Mouse (Mus musculus) lung, postnatal 36 days (tissue): ENCODE data around the gene Foxn3.

ENCODE experiments used
- DNase-seq: peaks from one replicate; pipeline ENCODE4 v3.0.0; 2022; ENCODE audit warnings: mixed read lengths

The Foxn3 gene

DNA sequence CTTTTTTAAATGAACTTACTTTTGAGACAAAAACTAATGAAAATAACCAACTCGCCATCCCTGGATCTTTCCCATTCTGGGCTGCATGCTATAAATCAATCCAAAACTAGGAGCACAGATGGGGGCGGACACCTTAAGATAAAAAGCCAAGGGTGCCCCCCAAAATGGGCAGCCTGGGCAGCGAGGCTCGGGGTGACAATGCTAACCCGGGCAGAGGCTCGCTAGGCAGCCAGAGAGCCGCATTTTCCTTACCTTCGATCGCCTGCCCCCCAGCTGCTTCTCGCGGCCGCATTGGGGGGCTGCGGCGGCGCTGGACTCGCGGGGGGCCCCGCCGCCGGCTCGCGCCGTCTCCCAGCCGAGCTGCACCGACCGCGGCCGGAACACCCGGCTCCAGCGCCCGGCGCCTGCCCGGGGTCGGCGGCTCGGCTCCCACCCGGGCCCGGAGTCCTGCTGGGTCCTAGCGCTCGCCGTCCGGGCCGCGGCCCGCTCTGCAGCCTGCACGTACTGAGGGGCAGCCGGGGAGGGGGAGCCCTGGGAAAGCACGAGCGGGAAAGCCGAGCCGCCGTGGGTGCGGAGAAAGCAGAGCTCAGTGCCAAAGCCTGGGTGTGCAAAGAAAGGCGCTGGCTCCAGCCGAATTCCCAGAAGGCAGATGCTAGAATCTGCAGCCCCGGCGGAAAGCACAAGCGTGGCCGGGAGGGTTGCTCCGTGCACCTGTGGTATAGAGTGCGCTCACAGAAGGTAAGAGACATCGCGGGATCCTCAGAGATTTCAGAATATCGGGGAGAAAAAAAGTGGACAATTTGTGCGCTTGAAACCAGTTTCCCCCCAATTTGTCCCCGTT lies at the start of gene Foxn3:
TSS of gene Foxn3 (minus strand) at position 364 of the 841 bp plus-strand sequence.
- peak; percentile 63 for DNase-seq

DNA sequence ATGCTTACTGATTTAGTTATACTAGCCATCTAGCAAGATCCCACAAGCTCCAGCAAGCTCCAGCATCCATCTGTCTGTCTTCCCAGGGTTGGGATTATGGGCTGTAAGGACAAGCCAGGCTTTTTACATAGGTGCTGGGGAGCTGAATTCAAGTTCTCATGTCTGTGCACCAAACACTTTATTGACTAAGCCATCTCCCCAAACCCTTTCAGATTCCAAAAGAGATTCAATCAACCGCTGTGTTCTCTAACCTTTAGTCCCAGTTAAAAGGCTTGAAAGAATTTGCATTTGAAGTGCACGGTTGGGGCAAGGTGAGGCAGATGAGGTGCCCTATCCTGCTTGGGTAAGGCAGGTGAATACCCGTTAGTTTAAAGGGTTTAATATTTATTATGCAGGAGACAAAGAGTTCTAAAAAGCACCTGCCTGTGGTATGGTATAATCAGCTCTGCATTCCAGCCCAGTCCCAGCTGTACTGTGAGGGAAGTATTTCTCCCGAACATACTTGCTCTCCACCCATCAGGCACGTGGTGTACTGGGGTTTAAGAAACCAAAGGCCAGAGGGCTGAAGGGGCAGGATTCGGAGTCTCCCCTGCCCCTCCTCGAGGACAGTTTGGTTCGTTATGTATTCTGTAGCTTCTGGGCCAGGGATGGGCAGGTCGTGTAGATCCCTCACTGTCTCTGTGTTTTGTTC lies 48.9 kb upstream of the Foxn3 start:
- no peak for DNase-seq

DNA sequence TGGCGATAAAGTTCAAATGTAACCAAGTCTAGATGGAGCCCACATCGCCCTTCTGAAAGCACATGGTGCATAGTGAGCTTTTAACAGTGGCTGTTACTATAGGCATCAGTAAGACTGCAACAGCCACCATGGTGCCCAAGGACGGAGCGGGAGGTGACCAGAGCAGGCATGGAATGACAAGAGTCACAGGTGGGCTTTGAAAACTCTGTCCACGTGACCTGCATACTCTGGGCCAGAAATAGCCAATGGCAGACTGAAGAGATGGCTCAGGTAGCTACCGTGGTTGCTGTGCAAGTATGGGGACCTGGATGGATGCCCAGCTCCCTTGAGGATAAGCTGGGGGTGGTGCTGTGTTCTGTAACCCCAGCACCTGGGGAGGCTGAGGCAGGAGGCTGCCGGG lies 47.5 kb upstream of the Foxn3 start:
- DNase-seq, result no peak

DNA sequence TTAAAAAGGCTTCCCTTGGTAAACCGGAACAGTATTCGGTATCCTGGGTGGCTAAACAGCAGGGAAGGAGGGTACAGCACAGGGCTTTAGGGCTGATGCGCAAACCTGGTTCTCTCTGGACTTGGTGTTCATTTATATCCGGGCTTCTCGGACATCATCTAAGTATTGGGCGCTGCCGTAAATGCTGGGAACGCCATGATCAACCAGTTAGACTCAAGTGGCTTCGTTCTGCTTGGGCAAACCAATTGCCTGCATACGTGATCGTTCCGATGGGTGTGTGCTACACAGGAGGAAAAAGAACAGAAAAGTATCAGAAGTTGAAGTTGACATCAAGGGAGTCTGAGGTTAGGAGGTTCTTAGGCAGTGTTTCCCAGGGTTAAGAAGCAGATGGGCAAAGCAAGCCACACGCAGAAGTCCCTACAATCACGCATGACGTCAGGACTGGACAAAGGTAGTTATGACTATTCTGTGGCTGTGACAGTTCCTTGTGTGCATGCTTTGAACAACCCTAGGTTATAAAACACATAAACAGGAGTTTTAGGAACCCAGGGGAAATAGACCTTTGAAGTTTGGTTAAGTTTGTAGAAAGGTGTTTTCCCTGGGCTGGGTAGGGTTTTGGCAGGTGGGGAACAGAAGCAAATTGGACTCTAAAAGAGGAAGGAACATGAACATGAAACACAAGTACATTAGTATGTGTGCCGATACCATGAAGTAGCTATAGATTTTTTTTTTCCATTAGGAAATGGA lies 46.9 kb upstream of the Foxn3 start:
- no peak for DNase-seq

DNA sequence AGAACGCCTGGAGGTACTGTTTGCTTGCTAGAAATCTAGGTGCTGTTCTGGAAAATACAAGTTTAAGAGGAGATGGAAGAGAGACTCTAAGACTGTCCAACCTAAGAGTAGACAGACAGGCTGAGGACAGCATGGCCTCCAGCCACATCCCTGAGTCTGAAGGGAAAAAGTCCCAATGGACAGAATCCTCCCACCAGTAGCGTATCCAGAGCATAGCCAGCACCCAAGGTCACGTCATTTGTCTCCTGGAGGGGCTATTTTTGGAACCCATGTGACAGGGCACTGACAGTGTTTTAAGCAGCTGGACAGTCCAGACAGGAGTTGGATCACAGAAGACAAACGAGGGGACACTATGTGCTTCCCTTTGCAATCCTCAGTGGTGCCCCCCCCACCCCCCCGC lies 46.3 kb upstream of the Foxn3 start:
- DNase-seq, result peak; percentile 51

DNA sequence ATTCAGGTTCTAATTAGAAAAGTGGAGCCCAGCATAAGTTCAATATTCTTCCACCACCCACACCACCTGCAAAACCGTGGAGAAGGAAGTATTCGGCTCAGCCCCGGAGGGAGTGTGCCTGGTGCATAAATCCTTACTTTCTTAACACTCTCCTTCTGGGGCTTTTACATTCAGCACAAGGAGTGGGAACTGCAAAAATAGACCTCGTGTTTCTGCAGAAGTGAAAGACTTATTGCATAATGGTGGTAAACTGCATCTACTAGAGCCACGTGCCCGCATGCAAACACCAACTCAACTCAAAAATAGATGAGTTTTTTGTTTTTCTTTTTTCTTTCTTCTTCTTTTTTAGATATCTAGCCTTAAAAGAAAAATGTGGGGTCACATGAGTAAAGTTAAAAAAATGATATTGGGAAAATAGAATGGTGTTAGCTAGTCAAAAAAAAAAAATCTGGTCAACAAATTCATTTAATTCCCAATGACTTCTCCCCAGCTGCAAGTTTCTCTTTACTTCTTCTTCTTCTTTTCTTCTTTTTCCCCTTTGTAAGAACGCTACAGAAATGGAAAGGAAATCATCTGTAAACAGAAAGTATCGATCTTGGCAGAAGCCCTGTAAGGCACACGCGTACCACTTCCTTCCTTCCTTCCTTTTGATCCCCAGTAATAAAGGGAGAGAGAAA lies 45.0 kb upstream of the Foxn3 start:
- DNase-seq, result peak; percentile 28

DNA sequence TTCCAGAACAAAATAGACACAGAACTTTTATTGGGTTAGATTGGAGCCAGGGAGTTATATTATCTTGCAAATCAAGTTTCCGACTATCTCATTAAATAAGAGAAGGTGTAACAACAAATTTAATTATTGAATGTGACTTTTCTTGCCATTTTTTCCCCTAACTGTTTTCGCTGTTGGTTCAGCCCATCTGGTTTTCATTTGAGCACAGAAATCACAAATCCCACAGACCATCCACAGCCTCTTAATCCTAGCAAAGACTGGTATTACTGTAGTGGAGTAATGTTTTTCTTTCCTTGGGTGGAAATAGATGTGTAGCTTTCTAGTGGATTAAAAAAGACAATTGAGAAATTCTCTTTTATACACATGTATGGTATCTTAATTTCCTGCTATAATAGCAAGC lies 40.0 kb upstream of the Foxn3 start:
- DNase-seq, result no peak

DNA sequence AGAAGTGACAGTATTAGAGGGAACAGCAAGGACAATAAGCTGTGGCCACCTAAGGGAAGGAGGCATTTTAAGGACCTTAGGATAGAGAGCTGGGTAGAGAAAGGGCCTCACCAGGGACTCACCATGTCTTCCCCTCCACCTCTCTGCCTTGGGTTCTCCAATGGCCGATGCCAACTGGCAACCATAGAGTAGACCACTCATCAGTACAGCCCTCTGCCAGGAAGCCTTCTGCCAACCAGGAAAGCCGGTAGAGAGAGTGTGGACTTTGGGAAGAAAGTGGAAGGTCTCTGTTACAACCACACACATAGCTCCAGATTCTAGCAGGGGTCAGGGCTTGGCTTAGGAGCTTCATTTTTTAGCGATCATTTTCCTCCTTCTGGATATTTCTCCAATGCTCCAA lies 38.5 kb upstream of the Foxn3 start:
- DNase-seq, result no peak

DNA sequence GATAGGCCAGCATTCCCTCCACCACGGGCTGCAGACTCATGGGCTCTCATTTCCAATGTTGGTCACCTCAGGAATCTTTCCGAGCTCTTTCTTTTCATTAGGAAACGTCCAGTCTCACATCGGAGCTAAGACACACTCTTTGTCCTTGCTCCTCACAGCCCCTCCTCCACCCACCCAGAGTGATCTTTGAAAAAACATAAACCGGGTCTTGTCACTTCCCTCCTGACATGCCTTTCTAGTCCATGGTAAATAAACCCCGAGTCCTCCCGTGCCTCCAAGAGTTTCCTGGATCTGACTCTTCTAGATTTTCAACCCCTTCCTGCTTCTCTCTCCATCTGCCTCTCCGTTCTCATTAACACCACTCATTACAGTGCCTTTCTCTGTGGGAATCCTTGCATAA lies 38.0 kb upstream of the Foxn3 start:
- no peak for DNase-seq

DNA sequence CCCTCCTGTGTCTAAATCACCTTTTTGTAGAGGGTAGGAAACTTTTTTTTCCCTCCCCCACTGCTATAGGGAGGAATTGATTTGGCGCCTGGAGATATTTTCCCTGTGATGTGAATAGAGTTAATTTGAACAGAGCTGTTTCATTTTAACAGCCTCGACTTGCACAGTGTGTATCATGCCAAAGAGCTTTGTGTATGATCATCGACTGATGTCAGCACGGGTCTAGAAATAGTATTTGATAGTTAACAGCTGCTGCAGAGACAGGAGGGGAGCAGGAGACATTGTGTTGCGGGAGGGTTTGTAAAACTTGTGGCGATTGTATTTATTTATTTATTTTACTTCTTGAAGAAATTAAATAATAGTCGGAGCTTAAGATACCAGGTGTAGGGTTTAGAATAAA lies 36.2 kb upstream of the Foxn3 start:
- no peak for DNase-seq

DNA sequence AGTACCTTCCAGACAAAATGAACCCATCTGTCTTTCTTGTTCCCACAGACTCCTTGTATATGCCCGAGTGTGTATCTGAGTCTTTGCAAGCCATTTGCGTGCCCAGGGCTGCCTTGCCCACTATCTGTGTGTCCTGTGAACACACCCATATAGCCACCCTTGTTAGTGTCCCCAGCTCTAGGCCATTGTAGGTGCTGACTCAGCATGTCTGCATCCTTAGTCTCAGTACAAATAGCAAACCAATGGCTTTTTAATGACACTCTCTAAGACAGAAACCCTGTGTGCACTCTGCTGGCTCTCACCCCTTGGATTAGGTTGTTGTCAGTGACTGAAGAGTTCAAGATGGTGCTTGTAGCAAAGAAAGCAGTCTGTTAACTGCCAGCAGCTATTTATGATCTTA lies 33.0 kb upstream of the Foxn3 start:
- DNase-seq, result no peak

DNA sequence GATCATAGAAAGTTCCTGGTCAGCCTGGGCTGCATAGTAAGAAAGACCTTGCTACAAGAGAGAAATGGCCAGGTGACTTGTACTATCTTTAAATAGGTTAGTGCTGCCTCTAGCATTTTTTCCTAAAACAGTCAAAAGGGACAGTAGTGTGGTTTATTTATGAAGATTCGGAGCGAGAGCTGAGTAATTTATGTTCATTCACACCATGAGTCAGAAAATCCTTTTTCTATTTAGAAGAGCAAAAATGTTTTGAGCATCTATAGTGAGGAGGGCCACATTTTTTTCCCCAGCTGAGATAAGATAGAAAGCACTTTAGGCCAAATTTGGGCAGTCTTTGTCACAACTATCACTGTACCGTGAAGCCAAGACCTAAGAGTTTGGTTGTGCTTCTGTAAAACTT lies 24.0 kb upstream of the Foxn3 start:
- no peak for DNase-seq

DNA sequence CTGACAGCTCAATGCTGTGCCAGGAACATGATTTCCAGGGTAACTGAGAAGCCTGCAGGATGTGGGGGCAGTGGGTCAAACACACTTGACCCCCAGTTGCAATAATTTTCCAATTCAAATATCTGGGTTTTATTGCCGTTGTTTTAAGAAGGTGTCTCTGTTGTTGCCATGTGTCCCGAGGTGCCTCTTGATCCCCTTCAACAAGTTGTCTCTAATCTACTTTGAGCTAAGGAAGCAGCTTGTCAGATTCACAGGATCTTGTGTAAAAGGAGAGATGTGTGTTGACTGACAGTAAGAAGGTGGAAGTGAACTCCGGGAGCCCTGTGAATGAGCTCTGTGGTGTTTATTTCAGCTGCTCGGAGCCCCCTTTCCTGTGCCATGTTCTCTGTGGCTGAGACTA lies 16.6 kb upstream of the Foxn3 start:
- no peak for DNase-seq

DNA sequence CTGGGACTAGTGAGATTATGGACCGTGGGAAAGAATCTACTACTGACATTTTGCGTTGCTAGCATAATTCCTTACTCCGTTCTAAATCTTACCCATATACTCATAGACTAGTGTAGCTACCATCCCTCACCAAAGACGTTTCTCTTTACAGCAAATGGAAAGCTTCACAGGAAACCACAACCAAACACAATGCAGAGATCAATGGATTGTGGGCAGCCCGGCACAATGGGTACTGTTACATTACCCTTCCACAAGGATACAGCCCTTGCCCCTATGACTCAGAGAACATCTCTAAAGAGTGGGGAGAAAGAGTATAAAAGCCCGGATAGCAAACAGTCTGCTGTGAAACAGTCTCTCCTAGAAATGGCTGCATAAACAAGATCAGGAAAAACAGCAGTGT lies 13.3 kb upstream of the Foxn3 start:
- no peak for DNase-seq

DNA sequence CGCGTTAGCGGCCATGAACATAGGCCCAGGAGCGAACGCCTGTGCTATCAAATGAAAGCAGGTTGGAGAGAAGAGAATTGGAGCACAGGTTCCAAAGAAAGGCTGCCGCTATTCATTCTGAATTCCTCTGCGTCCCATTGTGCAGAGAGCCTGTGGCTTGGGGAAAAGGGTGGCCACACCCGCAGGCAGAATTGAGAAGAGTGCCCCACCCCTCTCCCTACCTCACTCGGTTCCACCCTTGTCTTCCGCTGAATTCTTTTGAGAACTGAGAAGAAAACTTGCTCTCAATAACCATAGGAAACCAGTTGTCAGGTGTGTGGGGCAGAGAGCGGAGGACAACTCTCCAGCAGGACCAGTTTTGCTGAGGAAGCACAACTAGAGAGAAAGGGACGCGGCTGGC lies 10.9 kb upstream of the Foxn3 start:
- no peak for DNase-seq

DNA sequence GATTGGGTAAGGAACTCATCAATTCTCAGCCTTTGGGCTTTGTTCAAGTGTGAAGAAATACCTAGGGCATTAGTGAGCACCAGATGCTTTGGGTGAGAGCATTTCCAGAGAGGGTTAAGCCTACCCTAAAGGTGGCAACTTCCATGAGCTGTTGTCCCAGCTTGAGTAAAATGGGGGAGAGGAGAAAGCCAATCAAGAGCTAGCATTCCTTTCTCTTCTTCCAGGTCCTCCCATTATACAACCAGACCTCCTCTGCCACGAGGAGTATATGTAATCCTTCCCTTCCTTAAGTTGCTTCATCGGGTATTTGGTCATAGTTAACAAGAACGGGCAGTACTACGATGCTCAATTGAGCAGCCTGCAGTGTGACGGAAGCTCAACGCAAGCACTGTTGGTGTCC lies 9.7 kb upstream of the Foxn3 start:
- no peak for DNase-seq

DNA sequence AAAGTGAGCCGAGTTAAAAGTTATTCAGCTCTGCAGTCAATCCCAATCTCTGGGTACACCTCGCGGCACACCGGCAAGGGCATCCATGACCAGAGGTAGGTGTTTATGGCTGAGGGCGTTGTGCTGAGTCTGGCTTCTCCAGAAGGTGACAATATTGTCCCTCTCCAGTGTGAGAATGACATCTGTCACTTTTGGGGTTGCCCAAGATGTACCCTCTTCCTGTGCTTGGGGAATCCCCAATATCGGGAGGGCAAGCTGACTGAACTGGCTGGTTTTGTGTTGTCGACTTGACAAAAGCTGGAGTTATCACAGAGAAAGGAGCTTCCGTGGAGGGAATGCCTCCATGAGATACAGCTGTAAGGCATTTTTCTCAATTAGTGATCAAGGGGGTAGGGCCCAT lies 8.6 kb upstream of the Foxn3 start:
- no peak for DNase-seq

DNA sequence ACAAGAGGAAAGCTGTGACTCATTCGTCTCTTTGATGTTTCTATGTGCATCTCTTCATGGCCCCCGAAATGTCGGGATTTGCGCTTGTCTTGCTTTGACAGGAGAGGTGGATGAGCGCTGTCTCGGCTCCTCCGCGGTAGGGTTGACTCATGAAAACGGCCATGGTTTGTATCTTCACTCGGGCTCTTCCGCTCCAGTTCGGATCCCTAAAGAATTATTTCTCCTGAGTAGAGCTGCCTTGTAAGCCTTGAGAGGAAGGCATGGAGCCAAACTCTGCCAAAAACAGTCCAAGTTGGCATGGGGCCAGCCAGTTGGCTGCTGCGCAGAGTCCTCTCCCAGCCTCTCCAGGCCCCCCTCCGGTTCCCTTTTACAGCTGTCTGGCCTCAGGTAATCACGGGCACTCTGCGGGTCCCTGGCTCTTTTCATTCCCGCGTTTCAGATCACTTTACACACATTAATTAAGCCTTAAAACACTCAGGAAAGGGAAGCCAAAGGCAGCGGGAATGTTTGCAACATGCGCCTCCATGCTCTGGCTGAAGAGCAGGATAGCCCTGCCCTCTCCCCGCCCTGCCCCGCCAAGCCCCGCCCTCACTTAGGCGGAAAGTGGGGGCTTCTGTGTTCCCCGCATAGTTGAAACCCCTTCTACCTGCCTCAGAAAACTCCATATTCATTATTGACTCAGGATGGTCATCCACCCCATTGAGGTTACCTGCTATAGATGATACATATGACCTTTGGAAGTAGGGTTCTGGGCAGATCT lies 7.0 kb upstream of the Foxn3 start:
- DNase-seq, result peak; percentile 64

DNA sequence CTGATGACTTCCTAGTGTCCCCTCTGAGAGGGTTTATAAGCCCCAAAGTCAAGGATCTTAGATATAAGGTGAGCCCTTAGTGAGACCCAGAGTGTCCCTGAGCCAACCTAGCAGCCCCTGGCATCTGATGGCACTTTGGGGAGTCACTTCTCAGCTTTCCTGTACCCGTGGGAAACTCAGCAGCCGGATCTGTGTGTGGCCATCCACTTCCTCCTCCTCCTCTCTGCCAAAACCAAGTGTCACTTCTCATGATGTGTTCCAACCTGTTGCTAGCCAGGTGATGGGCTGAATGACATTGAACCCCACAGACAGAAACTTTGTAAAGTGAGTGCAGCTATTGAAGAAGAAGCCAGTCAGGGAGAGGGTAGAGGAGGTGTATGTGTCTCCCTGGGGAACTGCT lies 2.2 kb upstream of the Foxn3 start:
- DNase-seq, result no peak

DNA sequence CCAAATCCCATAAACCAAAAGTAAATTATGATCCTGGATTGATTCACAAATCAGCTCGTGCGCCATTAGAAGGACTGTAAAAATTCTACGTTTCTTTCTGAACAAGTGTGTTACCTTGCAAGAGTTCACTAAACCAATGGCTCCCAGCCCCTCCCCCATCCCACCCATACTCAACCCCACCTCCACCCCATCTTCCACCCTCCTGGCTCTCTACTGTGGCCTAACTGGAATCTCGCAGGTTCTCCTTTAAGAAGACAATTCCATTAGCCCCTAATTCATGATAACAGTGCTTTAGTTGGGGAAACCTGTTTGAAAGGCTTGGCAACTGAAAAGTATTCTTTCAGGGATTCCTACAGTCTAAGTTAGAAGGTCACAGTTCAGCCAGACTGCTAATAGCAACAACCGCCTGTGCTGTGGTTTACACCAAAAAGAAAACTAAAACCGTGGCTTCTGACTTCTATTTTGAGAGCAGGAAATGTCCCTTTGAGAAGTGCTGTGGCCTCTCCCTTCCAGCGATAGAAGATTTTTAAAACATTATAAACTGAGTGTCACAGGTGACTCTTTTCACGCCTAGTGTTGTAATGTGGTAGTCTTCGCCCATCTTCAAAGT lies 1.0 kb upstream of the Foxn3 start:
- DNase-seq, result peak; percentile 31

DNA sequence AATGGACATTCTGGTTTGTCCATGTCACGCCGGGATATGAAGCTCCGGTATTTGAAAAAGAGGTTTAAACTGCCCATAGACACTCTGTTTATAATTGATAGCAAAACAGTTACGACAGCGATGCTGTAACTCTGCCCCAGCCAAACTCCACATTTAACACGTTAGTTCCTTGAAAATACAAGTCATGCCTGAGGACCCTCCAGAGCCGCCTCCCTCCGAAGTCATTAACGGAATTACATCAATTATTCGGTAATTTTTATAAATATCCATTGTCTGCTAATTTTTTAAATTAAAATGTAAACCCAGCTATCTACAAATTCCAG lies 554 bp downstream of the Foxn3 start:
- DNase-seq, result peak; percentile 49
